Mouse (Mus musculus) embryonic facial prominence, embryonic 11.5 days (tissue): ENCODE measurements around the gene Tnxb. TPM values are rescaled to one million over a fixed set of nuclear protein-coding genes. Genes with fewer than 3 reads are reported as not detected.

Experiments used
- polyA plus RNA-seq: library from polyadenylated mRNA; unstranded; fragments of >200 nt; fragmentation: Nextera tagmentation; extraction: Ambion mirVana; gene quantifications from 2 replicates; pipeline ENCODE4 v1.2.1, GENCODE M21; 2014

Tnxb gene
- polyA plus RNA-seq, 1 experiment from 2014 or later = not detected

Other genes starting within 250 kb of the Tnxb start
- gene Btnl4, start 193.2 kb upstream of the Tnxb start, polyA plus RNA-seq = not detected in 2 replicates
- not detected in 2 replicates for gene Btnl6, start 153.2 kb upstream of the Tnxb start, polyA plus RNA-seq
- gene Notch4, start 106.3 kb upstream of the Tnxb start, polyA plus RNA-seq = 4.8 and 5.9 TPM in 2 replicates
- 5.5 and 6.0 TPM in 2 replicates for gene Gpsm3, start 80.7 kb upstream of the Tnxb start, polyA plus RNA-seq
- 17.9 and 21.2 TPM in 2 replicates for gene Pbx2, start 79.3 kb upstream of the Tnxb start, polyA plus RNA-seq
- gene Ager, start 72.7 kb upstream of the Tnxb start, polyA plus RNA-seq = 0.64 and 1.2 TPM in 2 replicates
- 117 and 118 TPM in 2 replicates for gene Rnf5, start 66.8 kb upstream of the Tnxb start, polyA plus RNA-seq
- 55.3 and 59.8 TPM in 2 replicates for gene Agpat1, start 66.3 kb upstream of the Tnxb start, polyA plus RNA-seq
- 3.1 and 4.4 TPM in 2 replicates for gene Egfl8, start 54.6 kb upstream of the Tnxb start, polyA plus RNA-seq
- gene Ppt2, start 42.0 kb upstream of the Tnxb start, polyA plus RNA-seq = 19.4 and 20.0 TPM in 2 replicates
- gene Prrt1, start 41.0 kb upstream of the Tnxb start, polyA plus RNA-seq = 0.10 and 0.11 TPM in 2 replicates
- gene Fkbpl, start 25.8 kb upstream of the Tnxb start, polyA plus RNA-seq = 16.2 and 16.6 TPM in 2 replicates
- 55.8 and 58.5 TPM in 2 replicates for gene Atf6b, start 23.4 kb upstream of the Tnxb start, polyA plus RNA-seq
- not detected in 2 replicates for gene C4b, start 73.3 kb downstream of the Tnxb start, polyA plus RNA-seq
- not detected in 2 replicates for gene Cyp21a1, start 134.0 kb downstream of the Tnxb start, polyA plus RNA-seq
- gene Stk19, start 166.4 kb downstream of the Tnxb start, polyA plus RNA-seq = 14.4 and 18.4 TPM in 2 replicates
- gene Dxo, start 166.5 kb downstream of the Tnxb start, polyA plus RNA-seq = 65.3 and 68.1 TPM in 2 replicates
- 27.1 and 31.9 TPM in 2 replicates for gene Skiv2l, start 179.7 kb downstream of the Tnxb start, polyA plus RNA-seq
- gene Nelfe, start 179.9 kb downstream of the Tnxb start, polyA plus RNA-seq = 128 and 130 TPM in 2 replicates
- 1.2 and 2.0 TPM in 2 replicates for gene Cfb, start 192.0 kb downstream of the Tnxb start, polyA plus RNA-seq
- 1.6 and 2.0 TPM in 2 replicates for gene Zbtb12, start 208.9 kb downstream of the Tnxb start, polyA plus RNA-seq
- not detected in 2 replicates for gene Gm20547, start 211.5 kb downstream of the Tnxb start, polyA plus RNA-seq
- 0.81 and 1.6 TPM in 2 replicates for gene C2, start 227.7 kb downstream of the Tnxb start, polyA plus RNA-seq
- 59.3 and 60.6 TPM in 2 replicates for gene Ehmt2, start 227.9 kb downstream of the Tnxb start, polyA plus RNA-seq
- 0.08 and 0.11 TPM in 2 replicates for gene Slc44a4, start 243.9 kb downstream of the Tnxb start, polyA plus RNA-seq